Mouse (Mus musculus): ENCODE measurements around the gene Macrod2. TPM values are rescaled to one million over a fixed set of nuclear protein-coding genes. Genes with fewer than 3 reads are reported as not detected.

The Macrod2 gene
- polyA plus RNA-seq, 1 experiment = 0.95 TPM

DNA sequence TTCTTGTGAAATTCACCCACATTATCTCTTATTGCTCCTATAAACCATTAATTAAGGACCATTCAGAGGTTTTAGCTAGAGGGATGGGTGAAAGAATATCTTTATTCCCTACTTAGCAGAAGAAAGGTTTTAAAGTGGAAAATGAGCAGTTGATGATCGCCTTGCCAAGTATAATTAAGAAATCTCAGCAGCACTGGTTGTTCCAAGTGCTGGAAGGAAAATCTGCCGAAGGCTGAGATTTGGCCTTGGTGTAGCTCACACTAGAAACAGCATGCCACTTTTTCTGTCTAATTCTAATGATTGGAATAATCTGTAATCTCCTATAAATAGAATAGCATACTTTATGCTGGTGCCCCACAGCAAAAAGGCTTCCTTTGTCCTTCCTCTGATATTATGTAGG, 993.5 kb downstream of the Macrod2 start:
- no peak for TF ChIP-seq USF1 (IDR thresholded peaks at IDR 0.05; ENCODE audit: low read depth)
- no peak for TF ChIP-seq MYOD1 (IDR thresholded peaks at IDR 0.05; ENCODE audit: control insufficient read depth, insufficient read length, low read depth)
- TF ChIP-seq FOSL1 (IDR thresholded peaks at IDR 0.05; ENCODE audit: insufficient read depth, low read length, poor library complexity, severe bottlenecking) = no peak
- no peak for TF ChIP-seq CEBPB (IDR thresholded peaks at IDR 0.05; ENCODE audit: low read depth)
- TF ChIP-seq MYOG (IDR thresholded peaks at IDR 0.05; ENCODE audit: control insufficient read depth, extremely low read depth, insufficient read length) = no peak
- no peak for TF ChIP-seq CTCF (IDR thresholded peaks at IDR 0.05; ENCODE audit: control insufficient read depth, insufficient read depth, insufficient read length)
- TF ChIP-seq MAX (IDR thresholded peaks at IDR 0.05) = no peak
- Histone ChIP-seq H3K4me3 (ENCODE audit: insufficient read depth, poor library complexity, severe bottlenecking) (no peak overlapping the region), H3ac (ENCODE audit: control insufficient read depth, insufficient read length, low read depth) (no peak overlapping the region), H3K27me3 (ENCODE audit: control insufficient read depth, insufficient read depth, insufficient read length) (no peaks in the 10 kb centered on the region), H3K79me3 (ENCODE audit: low read depth) (no peaks in the 10 kb centered on the region), H3K36me3 (ENCODE audit: control insufficient read depth, insufficient read depth) (no peaks in the 10 kb centered on the region), H3K79me2 (ENCODE audit: control insufficient read depth, insufficient read depth) (no peaks in the 10 kb centered on the region)

GRCm38 (mm10) chr2:141391229-141391628, 996.1 kb downstream of the Macrod2 start:
- no peak overlapping the region for H3ac ChIP-seq (ENCODE audit: control insufficient read depth, insufficient read length, low read depth)
- no peaks in the 10 kb centered on the region for H3K79me2 ChIP-seq (ENCODE audit: control insufficient read depth, insufficient read depth)
- no peaks in the 10 kb centered on the region for H3K36me3 ChIP-seq (ENCODE audit: control insufficient read depth, insufficient read depth)
- TF ChIP-seq CTCF (IDR thresholded peaks at IDR 0.05; ENCODE audit: control insufficient read depth, insufficient read depth, insufficient read length) (no peak), CEBPB (IDR thresholded peaks at IDR 0.05; ENCODE audit: low read depth) (no peak), MYOD1 (IDR thresholded peaks at IDR 0.05; ENCODE audit: control insufficient read depth, insufficient read length, low read depth) (no peak), MYOG (IDR thresholded peaks at IDR 0.05; ENCODE audit: control insufficient read depth, extremely low read depth, insufficient read length) (no peak), MAX (IDR thresholded peaks at IDR 0.05) (no peak), USF1 (IDR thresholded peaks at IDR 0.05; ENCODE audit: low read depth) (no peak), FOSL1 (IDR thresholded peaks at IDR 0.05; ENCODE audit: insufficient read depth, low read length, poor library complexity, severe bottlenecking) (no peak)
- H3K27me3 ChIP-seq (ENCODE audit: control insufficient read depth, insufficient read depth, insufficient read length) = no peaks in the 10 kb centered on the region
- no peaks in the 10 kb centered on the region for H3K79me3 ChIP-seq (ENCODE audit: low read depth)
- H3K4me3 ChIP-seq (ENCODE audit: insufficient read depth, poor library complexity, severe bottlenecking) = no peak overlapping the region

- H3K36me3 ChIP-seq (ENCODE audit: control insufficient read depth, insufficient read depth) = no peaks in the 10 kb centered on the region
- no peak overlapping the region for H3ac ChIP-seq (ENCODE audit: control insufficient read depth, insufficient read length, low read depth)
These were observed 999.7 kb downstream of the Macrod2 start for GRCm38 (mm10) chr2:141394806-141395205.

DNA sequence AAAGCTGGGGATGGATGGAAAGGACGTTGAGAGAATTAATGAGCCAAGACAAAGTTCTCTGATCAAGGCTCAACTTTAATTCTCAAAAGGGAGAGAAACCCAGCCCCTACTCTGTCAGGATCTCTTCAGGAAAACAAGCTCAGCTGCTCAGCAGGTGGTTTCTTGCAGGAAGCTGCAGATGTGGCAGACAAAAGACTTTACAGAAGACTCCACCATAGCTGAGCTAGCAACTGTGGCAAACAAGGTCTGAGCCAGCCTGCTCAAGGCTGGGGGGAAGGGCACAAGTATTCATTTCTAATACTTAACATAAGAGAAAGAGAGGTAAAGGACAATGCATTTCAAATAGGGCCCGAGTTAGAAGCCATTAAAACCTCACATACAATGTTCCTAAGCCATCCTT, 1013.7 kb downstream of the Macrod2 start:
- no peaks in the 10 kb centered on the region for H3K79me3 ChIP-seq (ENCODE audit: low read depth)
- no peak overlapping the region for H3ac ChIP-seq (ENCODE audit: control insufficient read depth, insufficient read length, low read depth)
- no peaks in the 10 kb centered on the region for H3K79me2 ChIP-seq (ENCODE audit: control insufficient read depth, insufficient read depth)

More at GRCm38 (mm10) chr2:141394806-141395205, 999.7 kb downstream of the Macrod2 start:
- no peaks in the 10 kb centered on the region for H3K79me2 ChIP-seq (ENCODE audit: control insufficient read depth, insufficient read depth)
- H3K4me3 ChIP-seq (ENCODE audit: insufficient read depth, poor library complexity, severe bottlenecking) = no peak overlapping the region
- no peaks in the 10 kb centered on the region for H3K79me3 ChIP-seq (ENCODE audit: low read depth)
- no peak for TF ChIP-seq CTCF (IDR thresholded peaks at IDR 0.05; ENCODE audit: control insufficient read depth, insufficient read depth, insufficient read length)
- no peak for TF ChIP-seq FOSL1 (IDR thresholded peaks at IDR 0.05; ENCODE audit: insufficient read depth, low read length, poor library complexity, severe bottlenecking)
- no peak for TF ChIP-seq CEBPB (IDR thresholded peaks at IDR 0.05; ENCODE audit: low read depth)
- no peak for TF ChIP-seq MYOG (IDR thresholded peaks at IDR 0.05; ENCODE audit: control insufficient read depth, extremely low read depth, insufficient read length)
- no peak for TF ChIP-seq MYOD1 (IDR thresholded peaks at IDR 0.05; ENCODE audit: control insufficient read depth, insufficient read length, low read depth)
- no peak for TF ChIP-seq MAX (IDR thresholded peaks at IDR 0.05)
- no peak for TF ChIP-seq USF1 (IDR thresholded peaks at IDR 0.05; ENCODE audit: low read depth)
- no peaks in the 10 kb centered on the region for H3K27me3 ChIP-seq (ENCODE audit: control insufficient read depth, insufficient read depth, insufficient read length)

DNA sequence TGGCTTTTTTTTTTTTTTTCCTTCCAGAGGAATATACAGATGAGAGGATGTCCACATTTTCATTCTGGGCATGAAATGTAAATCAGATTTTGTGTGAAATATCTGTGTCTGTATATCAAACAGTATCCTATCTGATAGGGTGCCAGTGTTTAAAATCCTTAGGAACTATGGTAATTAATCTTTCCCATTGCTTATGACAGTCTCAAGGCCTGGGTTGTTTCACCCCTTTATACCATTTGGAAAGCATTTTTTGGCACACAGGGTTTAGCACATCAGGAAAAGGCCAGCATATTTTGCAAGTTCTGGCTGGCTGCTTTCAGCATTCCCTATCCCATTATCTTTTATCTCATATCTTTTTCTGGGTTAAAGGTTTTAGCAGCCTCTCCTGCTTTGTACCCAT, 1021.3 kb downstream of the Macrod2 start:
- Histone ChIP-seq H3K79me2 (ENCODE audit: control insufficient read depth, insufficient read depth) (no peaks in the 10 kb centered on the region), H3K79me3 (ENCODE audit: low read depth) (no peaks in the 10 kb centered on the region), H3ac (ENCODE audit: control insufficient read depth, insufficient read length, low read depth) (no peak overlapping the region), H3K27me3 (ENCODE audit: control insufficient read depth, insufficient read depth, insufficient read length) (no peaks in the 10 kb centered on the region), H3K4me3 (ENCODE audit: insufficient read depth, poor library complexity, severe bottlenecking) (no peak overlapping the region), H3K36me3 (ENCODE audit: control insufficient read depth, insufficient read depth) (no peaks in the 10 kb centered on the region)
- TF ChIP-seq MYOG (IDR thresholded peaks at IDR 0.05; ENCODE audit: control insufficient read depth, extremely low read depth, insufficient read length) = no peak

More for the DNA sequence above, 1013.7 kb downstream of the Macrod2 start:
- TF ChIP-seq CTCF (IDR thresholded peaks at IDR 0.05; ENCODE audit: control insufficient read depth, insufficient read depth, insufficient read length) (no peak), USF1 (IDR thresholded peaks at IDR 0.05; ENCODE audit: low read depth) (no peak), CEBPB (IDR thresholded peaks at IDR 0.05; ENCODE audit: low read depth) (no peak), MYOD1 (IDR thresholded peaks at IDR 0.05; ENCODE audit: control insufficient read depth, insufficient read length, low read depth) (no peak), MAX (IDR thresholded peaks at IDR 0.05) (no peak), MYOG (IDR thresholded peaks at IDR 0.05; ENCODE audit: control insufficient read depth, extremely low read depth, insufficient read length) (no peak), FOSL1 (IDR thresholded peaks at IDR 0.05; ENCODE audit: insufficient read depth, low read length, poor library complexity, severe bottlenecking) (no peak)
- H3K4me3 ChIP-seq (ENCODE audit: insufficient read depth, poor library complexity, severe bottlenecking) = no peak overlapping the region
- H3K36me3 ChIP-seq (ENCODE audit: control insufficient read depth, insufficient read depth) = no peaks in the 10 kb centered on the region
- no peaks in the 10 kb centered on the region for H3K27me3 ChIP-seq (ENCODE audit: control insufficient read depth, insufficient read depth, insufficient read length)

- no peaks in the 10 kb centered on the region for H3K79me3 ChIP-seq (ENCODE audit: low read depth)
- no peaks in the 10 kb centered on the region for H3K36me3 ChIP-seq (ENCODE audit: control insufficient read depth, insufficient read depth)
- H3ac ChIP-seq (ENCODE audit: control insufficient read depth, insufficient read length, low read depth) = no peak overlapping the region
- H3K4me3 ChIP-seq (ENCODE audit: insufficient read depth, poor library complexity, severe bottlenecking) = no peak overlapping the region
- no peaks in the 10 kb centered on the region for H3K79me2 ChIP-seq (ENCODE audit: control insufficient read depth, insufficient read depth)
- no peaks in the 10 kb centered on the region for H3K27me3 ChIP-seq (ENCODE audit: control insufficient read depth, insufficient read depth, insufficient read length)
- TF ChIP-seq CTCF (IDR thresholded peaks at IDR 0.05; ENCODE audit: control insufficient read depth, insufficient read depth, insufficient read length) = no peak
- no peak for TF ChIP-seq MYOG (IDR thresholded peaks at IDR 0.05; ENCODE audit: control insufficient read depth, extremely low read depth, insufficient read length)
- no peak for TF ChIP-seq USF1 (IDR thresholded peaks at IDR 0.05; ENCODE audit: low read depth)
- no peak for TF ChIP-seq MYOD1 (IDR thresholded peaks at IDR 0.05; ENCODE audit: control insufficient read depth, insufficient read length, low read depth)
- no peak for TF ChIP-seq CEBPB (IDR thresholded peaks at IDR 0.05; ENCODE audit: low read depth)
- TF ChIP-seq FOSL1 (IDR thresholded peaks at IDR 0.05; ENCODE audit: insufficient read depth, low read length, poor library complexity, severe bottlenecking) = no peak
- no peak for TF ChIP-seq MAX (IDR thresholded peaks at IDR 0.05)
These were observed 1021.9 kb downstream of the Macrod2 start for GRCm38 (mm10) chr2:141416855-141417544.

Measured in C2C12 (cell line).